Mouse (Mus musculus) heart, postnatal 10 days (tissue): ENCODE data around the gene Morc4. TPM values are rescaled to one million over a fixed set of nuclear protein-coding genes. Genes with fewer than 3 reads are reported as not detected.

Experiments used
- total RNA-seq, 2 experiments: library from RNA; stranded (reverse); gene quantifications; 2 replicates each; pipeline ENCODE4 v1.2.3; 2021

Morc4 gene
- total RNA-seq, 2 experiments from 2014 or later = 6.1 to 7.8 TPM

Other genes with a start within 250 kb of the Morc4 start
- gene Tbc1d8b, start 186.7 kb downstream of the Morc4 start, total RNA-seq = 1 to 10 TPM; 7.5 to 8.2 TPM
- gene Gm15013, start 157.2 kb downstream of the Morc4 start, total RNA-seq = not detected
- gene Ripply1, start 89.3 kb downstream of the Morc4 start, total RNA-seq = not detected
- under 1 TPM in 1 of 2 experiments, not detected in 1; 0.12 TPM for gene Cldn2, start 70.8 kb downstream of the Morc4 start, total RNA-seq
- 10 to 100 TPM in 1 of 2 experiments, 1 to 10 TPM in 1; 9.2 to 10.1 TPM for gene Rbm41, start 126.9 kb upstream of the Morc4 start, total RNA-seq
- gene Nup62cl, start 191.0 kb upstream of the Morc4 start, total RNA-seq = not detected
- not detected for gene Pih1h3b, start 191.2 kb upstream of the Morc4 start, total RNA-seq